Mouse (Mus musculus) midbrain, embryonic 10.5 days (tissue): ENCODE results near the gene Duox1. TPM values are rescaled to one million over a fixed set of nuclear protein-coding genes. Genes with fewer than 3 reads are reported as not detected.

Source experiments
- DNase-seq: peaks from one replicate; pipeline ENCODE4 v3.0.0-alpha.2; 2017; ENCODE audit warnings: low spot score
- H3K27ac ChIP-seq: fragments of 300-500 bp; sonication (generic); replicated peaks from 2 replicates; pipeline ENCODE4 v1.5.1; 2016; ENCODE audit warnings: mild to moderate bottlenecking
- H3K27me3 ChIP-seq: fragments of 300-500 bp; sonication (generic); 2 replicates; pipeline ENCODE4 v1.6.1; 2016; ENCODE audit warnings: low read depth, mild to moderate bottlenecking; ENCODE audit not compliant: poor library complexity, severe bottlenecking
- H3K36me3 ChIP-seq: fragments of 300-500 bp; sonication (generic); 2 replicates; pipeline ENCODE4 v1.6.1; 2016; ENCODE audit warnings: mild to moderate bottlenecking, moderate library complexity
- H3K4me1 ChIP-seq: fragments of 300-500 bp; sonication (generic); 2 replicates; pipeline ENCODE4 v1.6.1; 2016
- H3K4me3 ChIP-seq: fragments of 300-500 bp; sonication (generic); 2 replicates; pipeline ENCODE4 v1.5.1; 2016; ENCODE audit warnings: mild to moderate bottlenecking, moderate library complexity
- H3K9me3 ChIP-seq: fragments of 300-500 bp; sonication (generic); replicated peaks from 2 replicates; pipeline ENCODE4 v1.6.1; 2016; ENCODE audit warnings: mild to moderate bottlenecking
- WGBS: fragments of 180-500 bp; shearing (Covaris S2); methylation state at CpG from one replicate; pipeline ENCODE4 v1.1.7; 2016; 5-methylcytosine and 5-hydroxymethylcytosine counted together
- polyA plus RNA-seq: library from polyadenylated mRNA; unstranded; fragments of >200 nt; fragmentation: Nextera tagmentation; extraction: Ambion mirVana; gene quantifications from 2 replicates; pipeline ENCODE4 v1.2.1, GENCODE M21; 2016

Gene Duox1
- polyA plus RNA-seq, 1 experiment from 2014 or later = 0.02 TPM

GRCm38 (mm10) chr2:122374666-122375331 lies 59.3 kb downstream of the Duox1 start:
- peaks cover 25% of the 10 kb centered on the region for H3K27me3 ChIP-seq
- peaks cover 24% of the 10 kb centered on the region for H3K4me1 ChIP-seq
- no peak for DNase-seq
- 24% methylated on average over 23 of the region's 23 CpGs for WGBS
- H3K4me3 ChIP-seq = peak overlapping the region; percentile 64
- H3K27ac ChIP-seq = peak overlapping the region; percentile 79
- H3K36me3 ChIP-seq = no peaks in the 10 kb centered on the region
- no peaks in the 10 kb centered on the region for H3K9me3 ChIP-seq

- Histone ChIP-seq H3K27ac (peak overlapping the region; percentile 90), H3K9me3 (no peaks in the 10 kb centered on the region), H3K36me3 (no peaks in the 10 kb centered on the region), H3K27me3 (peaks cover 18% of the 10 kb centered on the region), H3K4me1 (peaks cover 19% of the 10 kb centered on the region), H3K4me3 (peak overlapping the region; percentile 64)
- DNase-seq = peak; percentile 96
- under 1% methylated on average over 32 of the region's 32 CpGs for WGBS
These were observed 60.0 kb downstream of the Duox1 start for GRCm38 (mm10) chr2:122375391-122375991.

- H3K27ac ChIP-seq = peak overlapping the region; percentile 90
- H3K4me3 ChIP-seq = peak overlapping the region; percentile 64
- H3K9me3 ChIP-seq = no peaks in the 10 kb centered on the region
- DNase-seq = peak; percentile 73
- H3K36me3 ChIP-seq = no peaks in the 10 kb centered on the region
- peaks cover 23% of the 10 kb centered on the region for H3K4me1 ChIP-seq
- peaks cover 12% of the 10 kb centered on the region for H3K27me3 ChIP-seq
- 1% methylated on average over 22 of the region's 22 CpGs for WGBS
These were observed 60.6 kb downstream of the Duox1 start for GRCm38 (mm10) chr2:122376041-122376561.

GRCm38 (mm10) chr2:122377215-122377674 lies 61.8 kb downstream of the Duox1 start:
- Histone ChIP-seq H3K36me3 (no peaks in the 10 kb centered on the region), H3K4me1 (peaks cover 23% of the 10 kb centered on the region), H3K27ac (peak overlapping the region; percentile 91), H3K27me3 (peaks cover 3% of the 10 kb centered on the region), H3K4me3 (peak overlapping the region; percentile 69), H3K9me3 (no peaks in the 10 kb centered on the region)
- WGBS = under 1% methylated on average over 28 of the region's 28 CpGs
- DNase-seq = peak; percentile 96

GRCm38 (mm10) chr2:122377751-122378246 lies 62.3 kb downstream of the Duox1 start:
- Histone ChIP-seq H3K36me3 (no peaks in the 10 kb centered on the region), H3K27me3 (no peaks in the 10 kb centered on the region), H3K9me3 (no peaks in the 10 kb centered on the region), H3K4me1 (peaks cover 23% of the 10 kb centered on the region), H3K4me3 (peak overlapping the region; percentile 69), H3K27ac (peak overlapping the region; percentile 91)
- WGBS = 0% methylated on average over 26 of the region's 26 CpGs
- DNase-seq = peak; percentile 85

GRCm38 (mm10) chr2:122378421-122379291 lies 63.2 kb downstream of the Duox1 start:
- DNase-seq = peak; percentile 54
- no peaks in the 10 kb centered on the region for H3K36me3 ChIP-seq
- WGBS = 19% methylated on average over 8 of the region's 8 CpGs
- no peaks in the 10 kb centered on the region for H3K9me3 ChIP-seq
- peak overlapping the region; percentile 57 for H3K27ac ChIP-seq
- H3K4me3 ChIP-seq = peak overlapping the region; percentile 69
- H3K4me1 ChIP-seq = peaks cover 23% of the 10 kb centered on the region
- no peaks in the 10 kb centered on the region for H3K27me3 ChIP-seq

GRCm38 (mm10) chr2:122379292-122379650 lies 63.8 kb downstream of the Duox1 start:
- Histone ChIP-seq H3K4me1 (peaks cover 23% of the 10 kb centered on the region), H3K4me3 (no peak overlapping the region), H3K27ac (no peak overlapping the region), H3K36me3 (no peaks in the 10 kb centered on the region), H3K27me3 (no peaks in the 10 kb centered on the region), H3K9me3 (no peaks in the 10 kb centered on the region)
- DNase-seq = no peak
- WGBS = 51% methylated on average over 2 of the region's 2 CpGs

GRCm38 (mm10) chr2:122380768-122381311 lies 65.4 kb downstream of the Duox1 start:
- H3K4me3 ChIP-seq = peak overlapping the region; percentile 42
- H3K27ac ChIP-seq = peak overlapping the region; percentile 49
- H3K4me1 ChIP-seq = peaks cover 17% of the 10 kb centered on the region
- 8% methylated on average over 11 of the region's 11 CpGs for WGBS
- H3K27me3 ChIP-seq = no peaks in the 10 kb centered on the region
- H3K36me3 ChIP-seq = no peaks in the 10 kb centered on the region
- DNase-seq = peak; percentile 65
- H3K9me3 ChIP-seq = no peaks in the 10 kb centered on the region

- Histone ChIP-seq H3K9me3 (no peaks in the 10 kb centered on the region), H3K4me1 (peaks cover 13% of the 10 kb centered on the region), H3K27me3 (no peaks in the 10 kb centered on the region), H3K4me3 (0 out of 2 replicates have a peak overlapping the region, but pooled peaks have one; percentile 42), H3K36me3 (no peaks in the 10 kb centered on the region), H3K27ac (no peak overlapping the region)
- WGBS = 78% methylated on average over 16 of the region's 16 CpGs
- no peak for DNase-seq
These were observed 66.0 kb downstream of the Duox1 start for GRCm38 (mm10) chr2:122381329-122382103.

- H3K4me1 ChIP-seq = peaks cover 13% of the 10 kb centered on the region
- no peak for DNase-seq
- H3K27me3 ChIP-seq = no peaks in the 10 kb centered on the region
- H3K4me3 ChIP-seq = no peak overlapping the region
- H3K9me3 ChIP-seq = no peaks in the 10 kb centered on the region
- no peaks in the 10 kb centered on the region for H3K36me3 ChIP-seq
- 84% methylated on average over 6 of the region's 6 CpGs for WGBS
- H3K27ac ChIP-seq = no peak overlapping the region
These were observed 66.6 kb downstream of the Duox1 start for GRCm38 (mm10) chr2:122382121-122382520.

GRCm38 (mm10) chr2:122385095-122385494 lies 69.6 kb downstream of the Duox1 start:
- H3K36me3 ChIP-seq = no peaks in the 10 kb centered on the region
- H3K27me3 ChIP-seq = no peaks in the 10 kb centered on the region
- WGBS = 40% methylated on average over 3 of the region's 3 CpGs
- H3K4me3 ChIP-seq = no peak overlapping the region
- H3K27ac ChIP-seq = no peak overlapping the region
- no peak for DNase-seq
- no peaks in the 10 kb centered on the region for H3K9me3 ChIP-seq
- H3K4me1 ChIP-seq = peaks cover 7% of the 10 kb centered on the region
